Mouse (Mus musculus) left cerebral cortex, postnatal 10 days (tissue): ENCODE results near the gene Gatc. TPM values are rescaled to one million over a fixed set of nuclear protein-coding genes. Genes with fewer than 3 reads are reported as not detected.

Source experiments
- DNase-seq, 2 experiments: peaks; one replicate each; pipeline ENCODE4 v3.0.0; 2021 to 2022; ENCODE audit warnings: low spot score in 2 of 2, mixed read lengths in 1 of 2; ENCODE audit errors: extremely low spot score in 1 of 2
- intact Hi-C: fragments of 180-260 bp; cut with DNase I; formaldehyde crosslinking; loops from one replicate; pipeline ENCODE4 v1.15.1; 2025
- total RNA-seq, 2 experiments: library from RNA; stranded (reverse); gene quantifications; 2 replicates each; pipeline ENCODE4 v1.2.3; 2021

The Gatc gene
- total RNA-seq, 2 experiments from 2014 or later: 23.8 to 25.5 TPM

- intact Hi-C loops: loop anchor here (2.0 to 5.0 kb wide), 2 partner anchors 18 to 46 kb away; partner anchors contain the start of gene Cox6a1
- DNase-seq: peak; percentile 99
These were observed 40.0 kb downstream of the Gatc start, which contains the start of gene Dynll1 for GRCm38 (mm10) chr5:115300792-115301614. Dynll1 (minus strand) TSS chr5:115300999.

GRCm38 (mm10) chr5:115300035-115300744 is 40.8 kb downstream of the Gatc start:
- peak; percentile 66 to 83 for DNase-seq
- intact Hi-C loops: loop anchor here (2.0 to 5.0 kb wide), 2 partner anchors 19 to 47 kb away; partner anchors contain the start of gene Cox6a1

GRCm38 (mm10) chr5:115296347-115296746 is 44.6 kb downstream of the Gatc start:
- no peak for DNase-seq
- intact Hi-C loops: loop anchor here (5.0 kb wide), 1 partner anchor 36 kb away; no protein-coding TSS in a partner anchor

- DNase-seq: no peak
- intact Hi-C loops: no loop called here
These were observed 46.8 kb downstream of the Gatc start for GRCm38 (mm10) chr5:115294173-115294572.

GRCm38 (mm10) chr5:115284735-115285134 is 56.2 kb downstream of the Gatc start:
- intact Hi-C loops: no loop called here
- DNase-seq: no peak

Other genes starting within 250 kb of the Gatc start
- not detected for gene Gm10401, start 242.9 kb downstream of the Gatc start, total RNA-seq
- 1 to 10 TPM; 4.9 to 5.8 TPM for gene Acads, start 221.8 kb downstream of the Gatc start, total RNA-seq
- gene Unc119b, start 206.2 kb downstream of the Gatc start, total RNA-seq: 10 to 100 TPM; 22.5 to 27.2 TPM
- 10 to 100 TPM; 68.0 to 72.3 TPM for gene Mlec, start 183.0 kb downstream of the Gatc start, total RNA-seq
- gene Cabp1, start 146.8 kb downstream of the Gatc start, total RNA-seq: 100 to 1,000 TPM; 109 to 111 TPM
- gene Pop5, start 105.3 kb downstream of the Gatc start, total RNA-seq: 10 to 100 TPM; 35.5 to 35.7 TPM
- 100 to 1,000 TPM; 256 to 269 TPM for gene Rnf10, start 68.3 kb downstream of the Gatc start, total RNA-seq
- 10 to 100 TPM; 36.4 to 37.1 TPM for gene Coq5, start 61.5 kb downstream of the Gatc start, total RNA-seq
- 100 to 1,000 TPM; 702 to 749 TPM for gene Dynll1, start 40.2 kb downstream of the Gatc start, total RNA-seq
- gene Srsf9, start 14.0 kb downstream of the Gatc start, total RNA-seq: 10 to 100 TPM; 59.6 to 64.6 TPM
- gene Triap1, start within 50 bp of the Gatc start, total RNA-seq: 10 to 100 TPM; 30.3 to 32.8 TPM
- gene Cox6a1, start 7.8 kb upstream of the Gatc start, total RNA-seq: 100 to 1,000 TPM; 685 to 725 TPM
- gene Msi1, start 88.4 kb upstream of the Gatc start, total RNA-seq: 10 to 100 TPM; 54.2 to 58.0 TPM
- gene Pla2g1b, start 125.1 kb upstream of the Gatc start, total RNA-seq: not detected
- gene Sirt4, start 143.5 kb upstream of the Gatc start, total RNA-seq: 10 to 100 TPM; 26.8 to 31.2 TPM
- 10 to 100 TPM; 18.8 to 20.8 TPM for gene Pxn, start 165.5 kb upstream of the Gatc start, total RNA-seq
- gene Rplp0, start 218.3 kb upstream of the Gatc start, total RNA-seq: 100 to 1,000 TPM; 400 to 410 TPM
- gene Gcn1l1, start 224.1 kb upstream of the Gatc start, total RNA-seq: 10 to 100 TPM; 71.3 to 75.0 TPM